Mouse (Mus musculus) heart, adult 11 months (tissue): ENCODE data around the gene Slc17a4.
A peak's percentile ranks its signal among the peaks of the same experiment; 100 is the strongest.

Experiments used
- DNase-seq: peaks from one replicate; pipeline ENCODE4 v3.0.0; 2022

Slc17a4 gene

GRCm38 (mm10) chr13:23914376-23915167 is at the start of gene Slc17a4:
Gene Slc17a4 (minus strand): TSS chr13:23915009.
- no peak for DNase-seq

GRCm38 (mm10) chr13:23959776-23960175 is 45.0 kb upstream of the Slc17a4 start:
- peak; percentile 30 for DNase-seq

GRCm38 (mm10) chr13:23950928-23951327 is 36.1 kb upstream of the Slc17a4 start:
- DNase-seq, result peak; percentile 39

GRCm38 (mm10) chr13:23949484-23950246 is 34.9 kb upstream of the Slc17a4 start:
- DNase-seq, result peak; percentile 84

- DNase-seq, result no peak
These were observed 31.4 kb upstream of the Slc17a4 start for GRCm38 (mm10) chr13:23946254-23946653.

- no peak for DNase-seq
These were observed 28.1 kb upstream of the Slc17a4 start for GRCm38 (mm10) chr13:23942861-23943260.

- no peak for DNase-seq
These were observed 25.5 kb upstream of the Slc17a4 start for GRCm38 (mm10) chr13:23940291-23940690.

- DNase-seq, result no peak
These were observed 23.9 kb upstream of the Slc17a4 start for GRCm38 (mm10) chr13:23938699-23939098.

GRCm38 (mm10) chr13:23934211-23934520 is 19.4 kb upstream of the Slc17a4 start, which contains the start of gene Hist1h2aa:
Gene Hist1h2aa (plus strand): TSS chr13:23934462.
- DNase-seq, result no peak

- DNase-seq, result no peak
These were observed 18.8 kb upstream of the Slc17a4 start, which contains the start of gene Hist1h2ba for GRCm38 (mm10) chr13:23933421-23934210. Gene Hist1h2ba (minus strand): TSS chr13:23934156.

- no peak for DNase-seq
These were observed 16.1 kb upstream of the Slc17a4 start for GRCm38 (mm10) chr13:23930904-23931303.

- DNase-seq, result no peak
These were observed 15.7 kb upstream of the Slc17a4 start for GRCm38 (mm10) chr13:23930461-23930860.

GRCm38 (mm10) chr13:23928637-23929036 is 13.8 kb upstream of the Slc17a4 start:
- DNase-seq, result no peak

GRCm38 (mm10) chr13:23925792-23926191 is 11.0 kb upstream of the Slc17a4 start:
- DNase-seq, result no peak

- DNase-seq, result no peak
These were observed 2.9 kb upstream of the Slc17a4 start for GRCm38 (mm10) chr13:23917674-23918073.

- no peak for DNase-seq
These were observed 1.3 kb upstream of the Slc17a4 start for GRCm38 (mm10) chr13:23916132-23916531.

- DNase-seq, result peak; percentile 95
These were observed 960 bp downstream of the Slc17a4 start for GRCm38 (mm10) chr13:23913791-23914306.

- DNase-seq, result no peak
These were observed 3.5 kb downstream of the Slc17a4 start for GRCm38 (mm10) chr13:23911335-23911734.

GRCm38 (mm10) chr13:23910121-23910520 is 4.7 kb downstream of the Slc17a4 start:
- DNase-seq, result no peak

- no peak for DNase-seq
These were observed 7.9 kb downstream of the Slc17a4 start for GRCm38 (mm10) chr13:23906906-23907305.

- peak; percentile 88 for DNase-seq
These were observed 16.6 kb downstream of the Slc17a4 start for GRCm38 (mm10) chr13:23898242-23898641.

- no peak for DNase-seq
These were observed 21.6 kb downstream of the Slc17a4 start for GRCm38 (mm10) chr13:23893269-23893593.
